Mouse (Mus musculus) WW6 (cell line): ENCODE results near the gene Fkbp2.

Experiments
- DNase-seq: peaks from one replicate; pipeline ENCODE4 v3.0.0-alpha.2; 2013; ENCODE audit warnings: low read depth, low spot score

The Fkbp2 gene

GRCm38 (mm10) chr19:6940396-6941351 lies 39.6 kb downstream of the Fkbp2 start:
- no peak for DNase-seq

GRCm38 (mm10) chr19:6939106-6940002 lies 40.9 kb downstream of the Fkbp2 start:
- DNase-seq: no peak

- no peak for DNase-seq
Measured at GRCm38 (mm10) chr19:6937541-6938465, 42.5 kb downstream of the Fkbp2 start.

DNA sequence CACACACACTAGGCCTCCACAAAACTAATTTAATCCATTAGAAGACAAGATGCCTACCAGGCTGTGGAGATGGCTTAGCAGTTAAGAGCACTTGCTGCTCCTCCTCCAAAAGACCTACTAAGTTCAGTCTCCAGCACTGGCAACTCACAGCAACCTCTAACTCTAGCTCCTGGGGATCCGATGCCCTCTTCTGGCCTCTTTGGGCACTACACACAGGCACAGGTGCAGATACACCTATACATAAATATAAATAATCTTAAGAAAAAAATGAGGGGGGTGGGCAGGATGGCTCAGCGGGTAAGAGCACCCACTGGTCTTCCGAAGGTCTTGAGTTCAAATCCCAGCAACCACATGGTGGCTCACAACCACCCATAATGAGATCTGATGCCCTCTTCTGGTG lies 44.0 kb downstream of the Fkbp2 start:
- DNase-seq: no peak

- no peak for DNase-seq
Measured at GRCm38 (mm10) chr19:6934195-6934977, 45.9 kb downstream of the Fkbp2 start, which contains the start of gene Kcnk4. TSS of gene Kcnk4 (minus strand) at chr19:6934515.

GRCm38 (mm10) chr19:6933436-6934194 lies 46.7 kb downstream of the Fkbp2 start:
- no peak for DNase-seq

DNA sequence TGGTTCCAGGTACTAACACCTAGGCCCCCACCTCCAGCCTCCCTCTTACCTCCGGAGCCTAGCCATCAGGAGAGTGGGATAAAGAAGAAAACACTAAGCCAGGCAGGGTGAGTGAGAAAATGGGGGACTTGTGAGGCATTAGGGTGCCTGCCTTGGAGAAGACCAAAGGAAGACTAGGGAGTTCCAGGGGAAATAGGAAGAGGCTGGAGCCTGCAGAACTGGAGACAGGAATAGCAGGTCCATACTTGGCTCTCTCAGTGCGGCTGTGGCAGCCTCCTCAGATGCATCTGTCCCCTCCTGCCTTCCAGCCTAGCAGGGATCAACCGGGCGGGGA lies 47.2 kb downstream of the Fkbp2 start:
- DNase-seq: no peak

GRCm38 (mm10) chr19:6932018-6932417 lies 48.3 kb downstream of the Fkbp2 start:
- DNase-seq: no peak

DNA sequence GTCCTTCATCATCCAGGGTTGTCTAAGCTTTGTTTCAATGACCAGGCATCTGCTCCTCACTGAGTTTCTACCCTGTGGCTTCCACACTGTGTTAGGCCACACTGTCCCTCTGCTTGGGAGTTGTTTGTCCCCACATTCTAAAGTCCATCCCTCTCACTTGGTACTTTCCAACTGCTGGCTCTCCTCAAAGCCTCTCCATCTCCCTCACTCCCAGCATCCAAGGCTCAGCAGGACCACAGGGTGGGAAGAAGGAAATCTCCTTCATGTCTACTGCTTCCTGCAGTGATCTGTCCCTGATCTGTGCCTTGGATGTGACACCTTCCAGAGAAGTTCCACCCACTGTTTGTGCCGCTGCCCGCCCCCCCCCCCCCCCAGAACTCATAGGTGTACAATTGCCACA lies 49.3 kb downstream of the Fkbp2 start:
- DNase-seq: no peak

- no peak for DNase-seq
Measured at GRCm38 (mm10) chr19:6928080-6928479, 52.2 kb downstream of the Fkbp2 start.
